Mouse (Mus musculus): ENCODE results near the gene Hmgb1. TPM values are rescaled to one million over a fixed set of nuclear protein-coding genes. Genes with fewer than 3 reads are reported as not detected.

Hmgb1 gene
- polyA plus RNA-seq (2015; fragmentation: Illumina TruSeq; extraction: RNeasy Lipid Tissue Mini Kit (QIAGEN cat#74804); ENCODE audit: insufficient read depth, low replicate concordance), result 666 TPM

GRCm38 (mm10) chr5:149184104-149184843 is at the start of gene Hmgb1, which contains the start of gene Uspl1:
Gene Hmgb1, minus strand, starts transcription at chr5:149184489.
Gene Uspl1, plus strand, starts transcription at chr5:149184350.

Other genes starting within 250 kb of the Hmgb1 start
- not detected for gene Gm42791, start 189.3 kb downstream of the Hmgb1 start, polyA plus RNA-seq (2015; fragmentation: Illumina TruSeq; extraction: RNeasy Lipid Tissue Mini Kit (QIAGEN cat#74804); ENCODE audit: insufficient read depth, low replicate concordance)
- 56.3 TPM for gene Uspl1, start 139 bp downstream of the Hmgb1 start, polyA plus RNA-seq (2015; fragmentation: Illumina TruSeq; extraction: RNeasy Lipid Tissue Mini Kit (QIAGEN cat#74804); ENCODE audit: insufficient read depth, low replicate concordance)
- 115 TPM for gene Alox5ap, start 80.3 kb upstream of the Hmgb1 start, polyA plus RNA-seq (2015; fragmentation: Illumina TruSeq; extraction: RNeasy Lipid Tissue Mini Kit (QIAGEN cat#74804); ENCODE audit: insufficient read depth, low replicate concordance)
- 2.7 TPM for gene Medag, start 227.3 kb upstream of the Hmgb1 start, polyA plus RNA-seq (2015; fragmentation: Illumina TruSeq; extraction: RNeasy Lipid Tissue Mini Kit (QIAGEN cat#74804); ENCODE audit: insufficient read depth, low replicate concordance)

Data from spleen, adult 10 weeks (tissue).